Mouse (Mus musculus): ENCODE results near the gene Hoxc5. TPM values are rescaled to one million over a fixed set of nuclear protein-coding genes. Genes with fewer than 3 reads are reported as not detected.

Hoxc5 gene
- polyA plus RNA-seq (2012; rRNA removed): 1.0 and 7.0 TPM in 2 replicates

GRCm38 (mm10) chr15:102967312-102967510, at the start of gene Hoxc5:
TSS of gene Hoxc5 (plus strand) at chr15:102967443.
- TF ChIP-seq CTCF (IDR thresholded peaks at IDR 0.05; ENCODE audit: borderline replicate concordance, extremely low read depth, insufficient read depth, insufficient read length): no peak
- TF ChIP-seq POLR2A (IDR thresholded peaks at IDR 0.05; ENCODE audit: borderline replicate concordance, extremely low read depth, insufficient read depth, insufficient read length, poor library complexity, severe bottlenecking): no peak
- DNase-seq (ENCODE audit: low read depth): no peak

DNA sequence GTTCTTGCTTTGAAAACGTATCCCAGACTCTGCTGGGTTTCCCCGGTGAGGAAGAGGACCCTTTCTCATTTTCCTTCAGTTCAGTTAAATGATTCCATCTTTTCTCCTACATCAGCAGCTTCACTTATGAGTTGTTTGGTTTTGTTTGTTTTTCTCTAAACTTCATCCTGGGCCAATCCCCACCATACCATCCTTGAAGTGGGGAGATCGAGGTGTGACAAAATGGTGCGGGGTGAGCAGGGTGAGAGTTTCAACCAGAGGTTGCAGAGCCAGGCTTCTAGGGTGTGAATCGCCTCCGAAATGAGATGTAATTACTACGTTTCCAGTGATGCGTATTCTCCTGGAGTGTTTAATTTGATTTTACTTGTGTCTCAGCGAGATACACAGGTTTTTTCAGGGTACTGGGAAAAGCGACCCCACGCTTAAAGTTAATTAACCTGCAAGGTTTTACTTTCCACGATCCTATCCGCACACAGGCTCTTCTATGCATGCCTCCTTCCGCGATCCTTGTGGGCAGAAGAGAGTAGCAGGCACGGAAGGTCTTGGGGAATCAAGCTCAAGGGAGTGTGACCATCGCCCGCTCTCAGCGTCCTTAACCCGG, 49.2 kb upstream of the Hoxc5 start:
- no peak for TF ChIP-seq CTCF (IDR thresholded peaks at IDR 0.05; ENCODE audit: borderline replicate concordance, extremely low read depth, insufficient read depth, insufficient read length)
- TF ChIP-seq POLR2A (IDR thresholded peaks at IDR 0.05; ENCODE audit: borderline replicate concordance, extremely low read depth, insufficient read depth, insufficient read length, poor library complexity, severe bottlenecking): no peak
- DNase-seq (ENCODE audit: low read depth): no peak

DNA sequence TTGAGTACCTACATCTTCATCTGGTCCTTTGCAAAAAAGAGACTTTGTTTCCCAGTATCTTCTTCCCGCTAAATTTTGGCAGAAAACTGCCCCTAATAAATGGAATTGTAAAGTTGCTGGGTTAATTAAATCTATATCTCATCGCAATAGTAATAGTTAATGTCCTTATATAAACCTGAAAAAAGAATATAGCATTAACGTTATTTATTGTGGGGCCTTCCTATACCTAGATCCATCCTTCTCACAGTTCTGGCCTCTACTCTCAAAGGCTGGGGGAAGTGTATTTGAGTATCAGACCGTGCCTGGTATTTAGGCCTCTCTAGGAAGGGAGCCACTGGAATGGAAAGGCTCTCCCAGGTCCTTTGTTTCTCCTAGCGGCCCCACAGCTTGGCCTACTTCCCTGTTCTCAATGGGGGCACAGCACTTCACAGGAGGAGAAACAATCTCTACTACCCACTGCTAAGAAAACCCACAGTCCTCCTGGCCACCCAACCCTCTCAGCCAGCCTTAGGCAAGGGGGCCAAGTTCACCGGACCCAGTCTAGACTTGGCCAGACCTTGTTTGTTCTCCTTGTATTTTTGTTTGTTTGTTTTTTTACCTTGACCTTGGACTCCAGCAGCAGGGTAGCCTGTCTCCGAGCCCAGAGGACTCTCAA, 48.5 kb upstream of the Hoxc5 start:
- TF ChIP-seq CTCF (IDR thresholded peaks at IDR 0.05; ENCODE audit: borderline replicate concordance, extremely low read depth, insufficient read depth, insufficient read length) (no peak), POLR2A (IDR thresholded peaks at IDR 0.05; ENCODE audit: borderline replicate concordance, extremely low read depth, insufficient read depth, insufficient read length, poor library complexity, severe bottlenecking) (no peak)

GRCm38 (mm10) chr15:102919336-102920180, 47.7 kb upstream of the Hoxc5 start:
- no peak for DNase-seq (ENCODE audit: low read depth)

More for the DNA sequence above, 48.5 kb upstream of the Hoxc5 start:
- DNase-seq (ENCODE audit: low read depth): no peak

GRCm38 (mm10) chr15:102920619-102921018, 46.6 kb upstream of the Hoxc5 start:
- no peak for TF ChIP-seq POLR2A (IDR thresholded peaks at IDR 0.05; ENCODE audit: borderline replicate concordance, extremely low read depth, insufficient read depth, insufficient read length, poor library complexity, severe bottlenecking)
- no peak for TF ChIP-seq CTCF (IDR thresholded peaks at IDR 0.05; ENCODE audit: borderline replicate concordance, extremely low read depth, insufficient read depth, insufficient read length)
- DNase-seq (ENCODE audit: low read depth): peak; percentile 82

More at GRCm38 (mm10) chr15:102919336-102920180, 47.7 kb upstream of the Hoxc5 start:
- TF ChIP-seq POLR2A (IDR thresholded peaks at IDR 0.05; ENCODE audit: borderline replicate concordance, extremely low read depth, insufficient read depth, insufficient read length, poor library complexity, severe bottlenecking) (no peak), CTCF (IDR thresholded peaks at IDR 0.05; ENCODE audit: borderline replicate concordance, extremely low read depth, insufficient read depth, insufficient read length) (no peak)

- TF ChIP-seq CTCF (IDR thresholded peaks at IDR 0.05; ENCODE audit: borderline replicate concordance, extremely low read depth, insufficient read depth, insufficient read length): no peak
- TF ChIP-seq POLR2A (IDR thresholded peaks at IDR 0.05; ENCODE audit: borderline replicate concordance, extremely low read depth, insufficient read depth, insufficient read length, poor library complexity, severe bottlenecking): no peak
These were observed 45.9 kb upstream of the Hoxc5 start, which contains the start of gene Hoxc13 for GRCm38 (mm10) chr15:102921053-102922011. TSS of gene Hoxc13 (plus strand) at chr15:102921103.

GRCm38 (mm10) chr15:102922012-102922362, 45.3 kb upstream of the Hoxc5 start:
- TF ChIP-seq CTCF (IDR thresholded peaks at IDR 0.05; ENCODE audit: borderline replicate concordance, extremely low read depth, insufficient read depth, insufficient read length): no peak
- no peak for TF ChIP-seq POLR2A (IDR thresholded peaks at IDR 0.05; ENCODE audit: borderline replicate concordance, extremely low read depth, insufficient read depth, insufficient read length, poor library complexity, severe bottlenecking)
- no peak for DNase-seq (ENCODE audit: low read depth)

More at GRCm38 (mm10) chr15:102921053-102922011, 45.9 kb upstream of the Hoxc5 start, which contains the start of gene Hoxc13:
- DNase-seq (ENCODE audit: low read depth): no peak

- no peak for DNase-seq (ENCODE audit: low read depth)
- TF ChIP-seq CTCF (IDR thresholded peaks at IDR 0.05; ENCODE audit: borderline replicate concordance, extremely low read depth, insufficient read depth, insufficient read length) (no peak), POLR2A (IDR thresholded peaks at IDR 0.05; ENCODE audit: borderline replicate concordance, extremely low read depth, insufficient read depth, insufficient read length, poor library complexity, severe bottlenecking) (no peak)
These were observed 44.4 kb upstream of the Hoxc5 start for GRCm38 (mm10) chr15:102922636-102923500.

DNA sequence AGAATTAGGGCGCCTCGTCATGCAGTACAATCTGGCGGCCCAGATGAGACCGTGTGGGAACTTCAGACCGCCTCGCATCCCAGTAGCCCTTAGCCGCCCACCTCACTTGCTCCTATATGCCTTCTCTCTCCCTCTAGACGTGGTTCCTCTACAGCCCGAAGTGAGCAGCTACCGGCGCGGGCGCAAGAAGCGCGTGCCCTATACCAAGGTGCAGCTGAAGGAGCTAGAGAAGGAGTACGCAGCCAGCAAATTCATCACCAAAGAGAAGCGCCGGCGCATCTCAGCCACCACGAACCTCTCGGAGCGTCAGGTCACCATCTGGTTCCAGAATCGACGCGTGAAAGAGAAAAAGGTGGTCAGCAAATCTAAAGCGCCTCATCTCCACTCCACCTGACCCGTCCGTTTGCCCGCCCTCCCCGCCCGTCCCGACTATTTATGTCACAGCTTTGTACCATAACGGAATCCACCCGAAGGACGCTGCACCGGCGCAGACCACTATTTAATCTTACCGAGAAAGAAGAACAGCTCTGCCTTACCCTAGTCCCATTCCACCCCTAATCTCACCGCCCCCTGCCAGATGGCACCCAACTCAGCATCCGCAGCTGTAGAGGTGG, 40.1 kb upstream of the Hoxc5 start:
- no peak for DNase-seq (ENCODE audit: low read depth)

More for the DNA sequence above, 40.1 kb upstream of the Hoxc5 start:
- TF ChIP-seq CTCF (IDR thresholded peaks at IDR 0.05; ENCODE audit: borderline replicate concordance, extremely low read depth, insufficient read depth, insufficient read length): no peak
- no peak for TF ChIP-seq POLR2A (IDR thresholded peaks at IDR 0.05; ENCODE audit: borderline replicate concordance, extremely low read depth, insufficient read depth, insufficient read length, poor library complexity, severe bottlenecking)
